Mouse (Mus musculus): ENCODE measurements around the gene Il18. TPM values are rescaled to one million over a fixed set of nuclear protein-coding genes. Genes with fewer than 3 reads are reported as not detected.
"Not testable (repeated sequence)": the region's sequence is repeated elsewhere in the genome, so short reads cannot be mapped to it uniquely, and the experiment has no call there.

Gene Il18
- polyA plus RNA-seq, 1 experiment from 2014 or later, result 2.6 TPM

DNA sequence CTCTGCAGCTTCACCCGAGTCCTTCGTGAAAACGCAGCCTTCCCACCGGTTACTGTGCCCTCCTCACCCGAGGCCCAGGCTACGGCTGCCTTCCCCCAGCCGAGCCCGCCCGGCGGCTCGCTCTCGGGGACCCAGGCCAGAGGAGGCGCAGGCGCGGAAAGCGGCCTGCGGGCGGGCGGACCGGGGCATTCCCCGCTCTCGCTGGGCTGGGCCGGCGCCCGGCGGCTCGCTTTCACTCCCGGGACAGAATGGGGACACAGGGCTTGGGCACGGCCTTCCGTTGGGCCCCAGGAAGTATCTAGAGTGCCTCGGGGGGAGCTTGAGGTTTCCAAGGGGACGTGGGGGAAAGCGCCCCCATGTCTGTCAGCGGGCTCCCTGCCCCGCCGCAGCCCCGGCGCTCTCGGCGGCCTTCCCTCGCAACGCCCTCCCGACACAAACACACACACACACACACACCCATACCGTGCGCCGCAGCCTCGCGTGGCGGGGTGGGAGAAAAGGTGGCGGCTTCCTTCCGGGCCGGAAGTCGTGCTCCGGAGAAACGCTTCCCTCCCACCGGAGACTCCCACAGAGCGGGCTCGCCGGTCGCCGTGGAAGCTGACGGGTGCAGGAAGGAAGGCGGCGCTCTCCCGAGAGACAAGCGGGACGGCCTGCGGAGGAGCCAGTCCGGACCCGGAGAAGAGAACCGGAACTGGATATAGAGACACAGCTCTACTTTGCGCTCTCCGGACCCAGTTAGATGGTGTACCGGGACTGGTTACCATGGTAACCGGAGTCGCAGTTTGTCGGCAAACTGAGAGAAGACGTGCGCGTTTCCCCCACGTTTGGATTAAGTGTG is 62.4 kb downstream of the Il18 start, which contains the start of the genes Pih1d2 and Nkapd1:
Gene Pih1d2, plus strand, starts transcription at position 556 of the 838 bp plus-strand sequence.
Gene Nkapd1, minus strand, starts transcription at position 699 of the 838 bp plus-strand sequence.
- Histone ChIP-seq H3K4me2 (replicated peaks) (peak within 1 kb of the TSS; percentile 88), H3K4me1 (peaks cover 8% of the 10 kb centered on the region), H3K27ac (peak within 1 kb of the TSS; percentile 94), H3K9ac (peak within 1 kb of the TSS; percentile 97), H3K4me3 (peak within 1 kb of the TSS; percentile 100), H3K9me3 (no peaks in the 10 kb centered on the region), H3K36me3 (peaks cover 31% of the 10 kb centered on the region), H3K27me3 (no peaks in the 10 kb centered on the region)
- ATAC-seq (ENCODE audit: low FRiP score, low read depth), result peak; percentile 93
- under 1% methylated on average over 79 of the region's 81 CpGs for WGBS

DNA sequence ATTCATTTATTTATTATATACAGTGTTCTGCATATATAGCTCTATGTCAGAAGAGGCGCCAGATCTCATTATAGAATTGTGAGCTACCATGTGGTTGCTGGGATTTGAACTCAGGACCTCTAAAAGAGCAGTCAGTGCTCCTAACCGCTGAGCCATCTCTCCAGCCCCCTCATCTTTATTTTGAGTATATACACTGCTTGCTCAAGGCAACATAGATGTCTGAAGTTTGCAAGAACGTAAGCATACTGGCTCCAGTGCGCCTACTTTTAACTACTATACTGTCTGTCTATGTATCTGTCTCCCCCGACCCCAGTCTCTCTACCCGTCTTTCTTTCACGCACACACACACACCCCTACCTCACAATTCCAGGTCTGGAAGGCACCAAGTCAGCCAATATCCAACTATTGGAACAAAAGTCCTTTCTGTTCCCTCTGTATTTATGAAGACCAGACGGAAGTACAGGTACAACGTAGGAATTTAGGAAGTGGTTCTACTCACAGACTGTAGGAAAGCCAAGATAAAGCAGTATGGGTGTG is 63.2 kb downstream of the Il18 start:
- 65% methylated on average over 9 of the region's 9 CpGs for WGBS
- peak overlapping the region; percentile 100 for H3K4me3 ChIP-seq
- H3K36me3 ChIP-seq, result peaks cover 22% of the 10 kb centered on the region
- H3K27me3 ChIP-seq, result no peaks in the 10 kb centered on the region
- peaks cover 8% of the 10 kb centered on the region for H3K4me1 ChIP-seq
- ATAC-seq (ENCODE audit: low FRiP score, low read depth), result no peak
- no peaks in the 10 kb centered on the region for H3K9me3 ChIP-seq
- no peak overlapping the region for H3K27ac ChIP-seq
- peak overlapping the region; percentile 88 for H3K4me2 ChIP-seq (replicated peaks)
- no peak overlapping the region for H3K9ac ChIP-seq

DNA sequence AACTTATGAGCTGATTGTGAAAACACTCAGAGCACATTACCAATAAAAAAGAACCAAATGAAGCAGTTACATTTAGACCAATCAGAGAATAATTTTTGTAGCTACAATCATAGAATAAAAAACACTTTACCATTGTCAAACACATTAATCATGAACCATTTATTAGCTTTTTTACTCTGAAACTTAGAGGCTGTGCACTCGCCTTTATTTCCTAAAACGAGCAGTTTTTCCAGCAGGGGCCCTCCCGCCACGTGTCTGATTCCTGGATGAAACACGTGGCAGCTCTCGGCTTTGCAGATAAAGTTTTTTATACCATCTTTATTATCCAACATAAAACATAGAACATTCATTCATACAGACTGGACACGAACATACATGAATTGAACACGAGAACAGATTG is 76.3 kb downstream of the Il18 start:
- not testable (repeated sequence) for H3K4me3 ChIP-seq; H3K4me1 ChIP-seq; H3K27me3 ChIP-seq; H3K9me3 ChIP-seq; H3K4me2 ChIP-seq (replicated peaks); ATAC-seq (ENCODE audit: low FRiP score, low read depth); H3K27ac ChIP-seq; H3K9ac ChIP-seq
- WGBS, result 86% methylated on average over 6 of the region's 8 CpGs
- peaks cover 34% of the 10 kb centered on the region for H3K36me3 ChIP-seq

Other genes with a start within 250 kb of the Il18 start
- 251 and 308 TPM in 2 replicates for gene Rpl10-ps3, start 209.9 kb upstream of the Il18 start, polyA plus RNA-seq (2015; fragmentation: Nextera tagmentation; extraction: Ambion mirVana)
- 0.18 and 0.19 TPM in 2 replicates for gene Plet1, start 60.3 kb upstream of the Il18 start, polyA plus RNA-seq (2015; fragmentation: Nextera tagmentation; extraction: Ambion mirVana)
- gene Pts, start 26.1 kb upstream of the Il18 start, polyA plus RNA-seq (2015; fragmentation: Nextera tagmentation; extraction: Ambion mirVana), result 71.2 and 84.3 TPM in 2 replicates
- gene Bco2, start 354 bp downstream of the Il18 start, polyA plus RNA-seq (2015; fragmentation: Nextera tagmentation; extraction: Ambion mirVana), result 0.15 and 0.23 TPM in 2 replicates
- gene Tex12, start 6.5 kb downstream of the Il18 start, polyA plus RNA-seq (2015; fragmentation: Nextera tagmentation; extraction: Ambion mirVana), result not detected in 2 replicates
- 257 and 259 TPM in 2 replicates for gene Sdhd, start 49.0 kb downstream of the Il18 start, polyA plus RNA-seq (2015; fragmentation: Nextera tagmentation; extraction: Ambion mirVana)
- gene Timm8b, start 49.1 kb downstream of the Il18 start, polyA plus RNA-seq (2015; fragmentation: Nextera tagmentation; extraction: Ambion mirVana), result 242 and 267 TPM in 2 replicates
- 3.7 and 3.8 TPM in 2 replicates for gene Pih1d2, start 62.5 kb downstream of the Il18 start, polyA plus RNA-seq (2015; fragmentation: Nextera tagmentation; extraction: Ambion mirVana)
- gene Nkapd1, start 62.6 kb downstream of the Il18 start, polyA plus RNA-seq (2015; fragmentation: Nextera tagmentation; extraction: Ambion mirVana), result 24.5 and 26.9 TPM in 2 replicates
- gene Dlat, start 105.0 kb downstream of the Il18 start, polyA plus RNA-seq (2015; fragmentation: Nextera tagmentation; extraction: Ambion mirVana), result 41.4 and 45.4 TPM in 2 replicates
- 18.6 and 23.6 TPM in 2 replicates for gene Dixdc1, start 184.7 kb downstream of the Il18 start, polyA plus RNA-seq (2015; fragmentation: Nextera tagmentation; extraction: Ambion mirVana)
- gene 2310030G06Rik, start 191.7 kb downstream of the Il18 start, polyA plus RNA-seq (2015; fragmentation: Nextera tagmentation; extraction: Ambion mirVana), result 3.8 and 4.7 TPM in 2 replicates
- 71.2 and 74.0 TPM in 2 replicates for gene Cryab, start 196.5 kb downstream of the Il18 start, polyA plus RNA-seq (2015; fragmentation: Nextera tagmentation; extraction: Ambion mirVana)
- gene Hspb2, start 197.5 kb downstream of the Il18 start, polyA plus RNA-seq (2015; fragmentation: Nextera tagmentation; extraction: Ambion mirVana), result 37.8 and 39.3 TPM in 2 replicates
- gene Fdxacb1, start 213.4 kb downstream of the Il18 start, polyA plus RNA-seq (2015; fragmentation: Nextera tagmentation; extraction: Ambion mirVana), result 11.0 and 11.3 TPM in 2 replicates
- 34.1 and 37.3 TPM in 2 replicates for gene Alg9, start 220.2 kb downstream of the Il18 start, polyA plus RNA-seq (2015; fragmentation: Nextera tagmentation; extraction: Ambion mirVana)
- 31.3 and 36.2 TPM in 2 replicates for gene 1110032A03Rik, start 220.7 kb downstream of the Il18 start, polyA plus RNA-seq (2015; fragmentation: Nextera tagmentation; extraction: Ambion mirVana)

All from limb, embryonic 13.5 days (tissue).